Mouse (Mus musculus): ENCODE measurements around the gene Copa. TPM values are rescaled to one million over a fixed set of nuclear protein-coding genes. Genes with fewer than 3 reads are reported as not detected.

Gene Copa
- polyA plus RNA-seq, 1 experiment from 2014 or later = 201 TPM

DNA sequence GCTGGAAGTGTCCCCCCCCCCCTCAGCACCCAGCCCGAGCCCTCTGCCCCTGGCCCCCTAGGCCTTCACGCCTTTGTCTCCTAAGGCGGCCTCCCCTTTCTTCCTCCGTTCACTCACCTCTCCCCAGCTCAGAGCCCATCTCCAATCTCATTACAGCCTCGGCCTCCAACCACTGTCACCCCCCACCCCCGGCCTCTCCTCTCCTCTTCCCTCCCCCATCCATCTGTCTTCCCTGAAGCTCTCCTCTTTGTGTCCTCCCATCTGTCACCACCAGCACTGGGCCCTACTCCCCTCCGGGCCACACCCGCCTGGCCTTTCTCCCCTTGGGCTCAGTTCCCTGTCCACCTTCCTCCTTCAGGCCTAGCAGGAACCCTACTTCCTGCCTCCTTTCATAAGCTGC, 21.1 kb upstream of the Copa start:
- 19% methylated on average over 8 of the region's 8 CpGs for WGBS
- Histone ChIP-seq H3K9me3 (replicated peaks) (no peaks in the 10 kb centered on the region), H3K27me3 (ENCODE audit: low read depth, poor library complexity, severe bottlenecking) (peaks cover 21% of the 10 kb centered on the region), H3K4me1 (peaks cover 26% of the 10 kb centered on the region), H3K4me3 (no peak overlapping the region), H3K27ac (no peak overlapping the region), H3K36me3 (peaks cover 23% of the 10 kb centered on the region)
- DNase-seq (ENCODE audit: low spot score) = no peak

DNA sequence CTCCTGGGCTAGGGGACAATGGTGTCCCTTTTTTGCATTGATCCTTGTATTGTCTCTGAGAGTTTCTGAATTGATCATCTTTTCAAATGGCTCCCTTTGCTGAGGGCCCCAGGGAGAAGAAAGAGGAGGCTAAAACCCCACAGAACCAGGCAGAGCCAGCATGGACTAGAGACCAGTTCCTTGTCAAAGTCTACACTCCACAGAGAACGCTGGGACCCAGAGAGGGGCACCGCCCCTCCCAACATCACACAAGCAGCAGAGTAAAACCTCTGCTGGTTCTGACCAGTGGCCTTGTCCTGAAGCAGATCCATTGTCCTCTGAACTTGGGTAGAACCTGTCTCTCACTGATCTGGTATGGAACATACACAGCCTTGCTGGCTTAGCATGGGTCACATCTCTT, 20.2 kb upstream of the Copa start:
- no peak overlapping the region for H3K4me3 ChIP-seq
- H3K9me3 ChIP-seq (replicated peaks) = no peaks in the 10 kb centered on the region
- DNase-seq (ENCODE audit: low spot score) = no peak
- H3K27me3 ChIP-seq (ENCODE audit: low read depth, poor library complexity, severe bottlenecking) = peaks cover 12% of the 10 kb centered on the region
- H3K36me3 ChIP-seq = peaks cover 32% of the 10 kb centered on the region
- peaks cover 26% of the 10 kb centered on the region for H3K4me1 ChIP-seq
- no peak overlapping the region for H3K27ac ChIP-seq
- WGBS = 84% methylated on average over 2 of the region's 2 CpGs

DNA sequence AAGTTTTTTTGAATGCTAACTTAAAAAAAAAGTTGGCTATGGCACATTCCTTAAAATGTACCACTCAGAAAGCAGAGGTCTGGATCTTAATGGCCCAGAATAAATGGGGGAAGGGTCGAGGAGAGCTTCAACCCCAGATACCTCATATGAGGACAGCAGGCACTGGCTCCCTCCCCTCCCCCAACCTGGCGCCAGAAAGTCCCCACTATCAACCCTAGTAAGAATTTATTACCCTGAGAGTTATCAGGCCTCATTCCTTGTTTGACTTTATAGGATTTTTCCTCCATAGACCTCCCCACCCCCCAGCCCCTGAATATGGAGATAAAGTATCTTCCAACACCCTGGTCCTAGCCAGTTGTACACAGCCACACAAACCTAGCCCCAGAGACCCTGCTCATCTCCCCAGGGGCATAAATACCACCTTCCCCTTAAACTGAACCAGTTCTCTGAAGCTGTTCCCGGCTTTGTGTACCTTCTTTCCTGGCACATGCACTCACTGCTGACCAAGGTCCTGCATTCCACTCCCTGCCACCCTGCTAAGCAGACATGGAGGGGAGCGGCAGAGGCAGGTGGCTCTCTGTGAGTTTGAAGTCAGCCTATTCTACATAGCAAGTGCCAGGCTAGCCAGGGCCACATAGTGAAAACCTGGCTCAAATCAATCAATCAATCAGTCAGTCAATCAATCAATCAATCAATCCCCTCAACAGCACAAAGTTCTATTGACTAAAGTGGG, 18.9 kb upstream of the Copa start:
- Histone ChIP-seq H3K27me3 (ENCODE audit: low read depth, poor library complexity, severe bottlenecking) (no peaks in the 10 kb centered on the region), H3K36me3 (peaks cover 46% of the 10 kb centered on the region), H3K9me3 (replicated peaks) (no peaks in the 10 kb centered on the region), H3K4me3 (no peak overlapping the region), H3K4me1 (peaks cover 22% of the 10 kb centered on the region), H3K27ac (no peak overlapping the region)
- WGBS = 32% methylated on average over 4 of the region's 4 CpGs
- DNase-seq (ENCODE audit: low spot score) = no peak

DNA sequence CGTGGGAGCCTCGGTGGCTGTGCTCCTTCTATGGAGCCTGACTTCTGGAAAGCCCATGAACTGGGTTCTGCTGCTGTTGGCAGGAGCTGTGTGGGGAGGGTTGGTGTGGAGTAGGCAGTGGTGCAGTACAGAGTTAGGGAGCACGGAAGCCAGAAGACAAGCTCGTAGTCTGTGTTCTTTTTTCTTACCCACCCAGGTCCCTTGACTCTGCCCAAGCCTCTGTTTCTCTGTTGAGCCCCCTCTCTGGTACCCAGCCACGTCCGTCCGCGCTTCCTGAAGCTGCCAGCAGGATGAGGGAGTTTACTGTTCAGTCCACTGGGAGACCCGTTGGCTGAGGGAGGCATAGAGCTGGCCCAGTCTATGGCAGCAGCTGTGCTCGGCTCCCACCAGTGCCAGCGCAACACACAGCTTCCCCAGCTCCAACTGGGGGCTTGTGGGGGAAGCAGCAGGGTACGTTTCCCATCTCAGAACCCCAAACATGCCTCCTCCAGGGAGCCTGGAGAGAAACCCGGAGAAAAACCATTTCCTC, 17.7 kb upstream of the Copa start:
- no peaks in the 10 kb centered on the region for H3K9me3 ChIP-seq (replicated peaks)
- no peak for DNase-seq (ENCODE audit: low spot score)
- 79% methylated on average over 13 of the region's 13 CpGs for WGBS
- no peak overlapping the region for H3K4me3 ChIP-seq
- peaks cover 18% of the 10 kb centered on the region for H3K4me1 ChIP-seq
- H3K36me3 ChIP-seq = peaks cover 58% of the 10 kb centered on the region
- no peak overlapping the region; the same call in 1 of the 2 replicates for H3K27ac ChIP-seq
- no peaks in the 10 kb centered on the region for H3K27me3 ChIP-seq (ENCODE audit: low read depth, poor library complexity, severe bottlenecking)

DNA sequence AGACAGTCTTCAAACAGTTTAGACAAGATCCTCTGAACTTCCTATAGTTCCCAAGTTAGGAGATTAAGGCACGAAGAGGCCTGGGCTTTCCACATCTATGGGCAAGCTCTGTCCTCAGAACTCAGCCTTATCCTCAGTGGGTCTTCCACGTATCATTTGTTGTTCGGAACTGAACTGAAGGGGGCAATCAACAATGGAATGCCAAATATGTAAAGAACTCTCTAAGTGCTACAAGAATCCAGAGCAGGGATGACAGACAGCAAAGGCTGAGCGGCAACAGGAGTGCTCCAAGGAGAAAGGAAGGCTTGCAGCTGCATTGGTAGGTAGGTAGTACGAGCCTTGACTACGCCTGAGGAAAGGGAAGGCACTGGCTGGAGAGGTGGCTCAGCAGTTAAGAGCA, 12.1 kb upstream of the Copa start:
- no peak for DNase-seq (ENCODE audit: low spot score)
- 68% methylated on average over 6 of the region's 6 CpGs for WGBS
- Histone ChIP-seq H3K4me3 (no peak overlapping the region), H3K36me3 (peaks cover 100% of the 10 kb centered on the region), H3K4me1 (no peaks in the 10 kb centered on the region), H3K27me3 (ENCODE audit: low read depth, poor library complexity, severe bottlenecking) (no peaks in the 10 kb centered on the region), H3K9me3 (replicated peaks) (no peaks in the 10 kb centered on the region), H3K27ac (no peak overlapping the region)

DNA sequence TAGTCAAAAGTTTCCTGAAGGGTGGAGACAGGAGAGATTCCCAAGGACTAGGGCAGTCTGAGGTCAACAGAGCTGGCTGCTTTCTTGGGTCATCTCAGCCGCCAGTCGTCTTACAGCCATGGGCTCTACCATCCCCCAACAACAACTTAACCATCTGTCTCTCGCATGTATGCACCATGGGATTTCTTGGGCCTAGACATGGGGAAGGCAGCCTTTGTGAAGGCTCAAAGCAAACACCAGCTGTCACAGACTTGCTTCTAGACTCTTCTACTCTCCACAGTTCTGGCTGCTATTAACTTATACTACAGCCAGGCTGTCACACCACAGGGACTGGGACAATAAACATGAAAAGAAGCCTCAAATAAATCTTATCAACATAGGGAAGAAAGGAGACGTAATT, 10.8 kb upstream of the Copa start:
- peaks cover 100% of the 10 kb centered on the region for H3K36me3 ChIP-seq

DNA sequence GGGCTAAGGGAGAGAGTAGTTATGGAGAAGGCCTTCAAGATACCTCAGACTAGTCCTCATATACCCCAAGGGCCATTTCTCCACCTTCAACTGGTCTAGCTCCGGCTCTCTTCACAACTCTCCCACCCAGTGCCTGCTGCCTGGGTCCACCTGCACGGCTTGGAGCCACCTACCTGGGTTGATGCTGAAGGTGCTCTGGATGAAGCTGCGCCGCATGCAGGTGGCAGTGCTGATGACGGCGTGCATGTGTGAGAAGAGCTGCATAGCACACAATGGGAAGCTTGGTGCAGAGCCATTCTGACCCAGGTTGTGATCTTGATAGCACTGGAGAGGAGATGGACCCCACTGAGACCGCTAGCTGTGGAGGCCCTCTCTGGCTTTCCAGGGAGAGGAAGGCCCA, 9.7 kb upstream of the Copa start:
- WGBS = 96% methylated on average over 7 of the region's 7 CpGs
- DNase-seq (ENCODE audit: low spot score) = no peak
- Histone ChIP-seq H3K27ac (no peak overlapping the region), H3K9me3 (replicated peaks) (no peaks in the 10 kb centered on the region), H3K27me3 (ENCODE audit: low read depth, poor library complexity, severe bottlenecking) (no peaks in the 10 kb centered on the region), H3K4me3 (no peak overlapping the region), H3K36me3 (peaks cover 100% of the 10 kb centered on the region), H3K4me1 (no peaks in the 10 kb centered on the region)

More for the DNA sequence above, 10.8 kb upstream of the Copa start:
- H3K4me1 ChIP-seq = no peaks in the 10 kb centered on the region
- H3K27me3 ChIP-seq (ENCODE audit: low read depth, poor library complexity, severe bottlenecking) = no peaks in the 10 kb centered on the region
- H3K27ac ChIP-seq = no peak overlapping the region
- no peaks in the 10 kb centered on the region for H3K9me3 ChIP-seq (replicated peaks)
- no peak for DNase-seq (ENCODE audit: low spot score)
- WGBS = 78% methylated on average over 4 of the region's 4 CpGs
- no peak overlapping the region for H3K4me3 ChIP-seq

DNA sequence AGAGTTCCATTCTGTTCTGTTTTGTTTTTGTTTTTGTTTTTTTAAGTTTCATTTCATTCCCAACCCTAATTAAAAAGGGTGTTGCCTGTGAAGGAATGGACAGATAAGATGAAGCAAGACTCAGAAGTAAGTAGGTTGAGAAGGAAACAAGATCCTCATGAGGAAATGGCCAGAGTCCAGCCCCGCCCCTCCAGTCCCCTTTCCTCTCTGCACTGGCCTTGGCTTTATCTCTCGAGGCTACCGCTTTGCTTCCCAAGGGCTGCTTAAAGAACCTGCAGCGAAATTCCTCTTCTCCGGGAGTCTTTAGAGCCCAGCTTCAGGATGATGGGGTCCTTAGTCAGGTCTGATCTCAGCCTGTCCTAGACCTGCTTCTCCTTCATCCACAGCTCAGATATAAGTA, 4.3 kb upstream of the Copa start:
- Histone ChIP-seq H3K27me3 (ENCODE audit: low read depth, poor library complexity, severe bottlenecking) (no peaks in the 10 kb centered on the region), H3K4me3 (no peak overlapping the region), H3K36me3 (peaks cover 76% of the 10 kb centered on the region), H3K9me3 (replicated peaks) (no peaks in the 10 kb centered on the region), H3K27ac (no peak overlapping the region), H3K4me1 (peaks cover 6% of the 10 kb centered on the region)
- no peak for DNase-seq (ENCODE audit: low spot score)
- 83% methylated on average over 5 of the region's 5 CpGs for WGBS

DNA sequence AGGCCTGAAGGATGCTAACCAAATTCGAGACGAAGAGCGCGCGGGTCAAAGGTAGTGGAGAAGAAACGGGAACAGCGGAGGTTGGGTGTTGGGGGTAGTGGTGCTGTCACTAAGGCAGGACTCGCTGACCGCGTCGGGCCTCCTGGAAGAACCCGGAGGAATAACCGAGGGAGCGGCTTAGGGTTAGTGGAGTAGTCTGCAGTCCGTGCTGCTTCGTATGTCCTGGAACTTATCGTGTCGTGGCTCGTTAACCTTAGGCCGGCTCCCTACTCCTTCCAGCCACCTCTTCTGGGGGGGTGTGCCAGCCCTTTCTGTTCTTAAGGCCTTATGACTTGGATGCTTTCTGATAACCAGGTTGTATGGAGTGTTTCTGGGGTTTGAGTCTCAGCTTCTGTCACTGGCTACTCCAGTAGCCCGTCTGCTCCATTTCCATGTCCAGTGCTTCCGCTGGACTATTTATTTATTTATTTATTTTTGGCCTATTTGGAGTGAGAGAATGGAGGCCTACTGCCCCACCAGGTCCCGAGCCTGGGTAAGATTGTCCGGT, 643 bp downstream of the Copa start:
- Histone ChIP-seq H3K27ac (peak overlapping the region; percentile 89), H3K36me3 (peaks cover 34% of the 10 kb centered on the region), H3K4me1 (peaks cover 16% of the 10 kb centered on the region), H3K27me3 (ENCODE audit: low read depth, poor library complexity, severe bottlenecking) (no peaks in the 10 kb centered on the region), H3K9me3 (replicated peaks) (no peaks in the 10 kb centered on the region), H3K4me3 (peak overlapping the region; percentile 88)
- DNase-seq (ENCODE audit: low spot score) = no peak
- WGBS = 3% methylated on average over 24 of the region's 24 CpGs

DNA sequence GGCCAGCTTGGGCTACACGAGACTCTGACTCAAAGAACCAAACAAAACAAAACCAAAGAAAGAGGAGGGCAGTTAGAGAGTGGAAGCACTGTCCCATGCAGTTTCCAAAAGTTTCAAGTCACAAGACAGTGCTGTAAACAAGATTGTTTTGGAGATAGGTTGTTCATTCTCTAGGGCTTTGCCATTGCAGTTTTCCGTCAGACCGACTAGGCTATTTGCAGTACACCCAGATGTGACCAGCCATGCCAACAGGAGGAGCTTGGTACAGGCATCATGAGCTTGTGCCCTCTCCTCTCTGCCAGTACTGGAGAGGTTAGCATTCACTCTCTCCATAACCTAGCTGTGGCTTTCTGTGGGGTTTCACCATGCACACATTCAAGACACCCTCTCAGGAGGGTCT, 11.2 kb downstream of the Copa start:
- 90% methylated on average over 3 of the region's 3 CpGs for WGBS
- Histone ChIP-seq H3K4me3 (no peak overlapping the region), H3K27ac (no peak overlapping the region), H3K9me3 (replicated peaks) (no peaks in the 10 kb centered on the region), H3K27me3 (ENCODE audit: low read depth, poor library complexity, severe bottlenecking) (no peaks in the 10 kb centered on the region), H3K36me3 (peaks cover 97% of the 10 kb centered on the region), H3K4me1 (no peaks in the 10 kb centered on the region)
- no peak for DNase-seq (ENCODE audit: low spot score)

DNA sequence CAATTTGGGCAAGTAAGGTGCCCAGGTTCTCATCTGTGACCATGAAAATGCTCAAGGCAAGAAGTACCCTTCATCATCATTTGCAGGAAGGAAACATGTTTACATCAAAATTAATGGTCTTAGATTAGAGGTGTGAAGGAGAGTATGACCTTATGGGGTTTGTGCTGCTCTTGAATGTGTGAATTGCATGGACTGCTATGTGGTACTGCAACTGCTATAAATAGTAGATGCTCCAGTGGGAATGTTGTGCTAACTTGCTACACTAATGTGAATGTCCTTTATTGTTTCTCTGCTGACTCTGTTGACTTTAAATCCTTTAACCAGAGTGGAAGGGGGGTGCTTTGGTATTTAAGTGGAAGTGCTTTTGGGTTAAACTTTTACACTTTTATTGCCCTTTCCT, 12.0 kb downstream of the Copa start:
- Histone ChIP-seq H3K27ac (no peak overlapping the region), H3K36me3 (peaks cover 94% of the 10 kb centered on the region), H3K4me3 (no peak overlapping the region), H3K4me1 (no peaks in the 10 kb centered on the region), H3K27me3 (ENCODE audit: low read depth, poor library complexity, severe bottlenecking) (no peaks in the 10 kb centered on the region), H3K9me3 (replicated peaks) (no peaks in the 10 kb centered on the region)
- no peak for DNase-seq (ENCODE audit: low spot score)

DNA sequence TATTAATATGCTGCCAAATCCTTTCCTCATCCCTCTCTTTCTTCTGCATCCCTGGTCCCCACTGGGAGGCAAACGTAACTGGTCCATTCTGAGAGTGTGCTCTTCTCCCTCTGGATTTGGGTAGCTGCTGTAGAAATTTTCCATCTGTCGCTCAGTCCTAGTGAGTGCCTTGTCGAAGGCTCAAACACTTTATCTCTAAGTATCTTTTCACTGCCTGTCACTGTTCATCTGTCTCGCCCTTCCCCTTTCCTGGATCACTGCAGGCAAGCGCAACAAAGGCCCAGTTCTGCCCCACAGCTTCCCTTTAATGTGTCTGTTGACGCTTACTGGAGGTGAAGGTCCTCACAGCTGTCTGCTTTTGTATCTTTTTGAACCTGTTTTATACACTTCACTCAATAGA, 12.9 kb downstream of the Copa start:
- Histone ChIP-seq H3K36me3 (peaks cover 94% of the 10 kb centered on the region), H3K9me3 (replicated peaks) (no peaks in the 10 kb centered on the region), H3K4me1 (no peaks in the 10 kb centered on the region), H3K27ac (no peak overlapping the region), H3K27me3 (ENCODE audit: low read depth, poor library complexity, severe bottlenecking) (no peaks in the 10 kb centered on the region), H3K4me3 (no peak overlapping the region)
- DNase-seq (ENCODE audit: low spot score) = no peak
- 88% methylated on average over 6 of the region's 6 CpGs for WGBS

DNA sequence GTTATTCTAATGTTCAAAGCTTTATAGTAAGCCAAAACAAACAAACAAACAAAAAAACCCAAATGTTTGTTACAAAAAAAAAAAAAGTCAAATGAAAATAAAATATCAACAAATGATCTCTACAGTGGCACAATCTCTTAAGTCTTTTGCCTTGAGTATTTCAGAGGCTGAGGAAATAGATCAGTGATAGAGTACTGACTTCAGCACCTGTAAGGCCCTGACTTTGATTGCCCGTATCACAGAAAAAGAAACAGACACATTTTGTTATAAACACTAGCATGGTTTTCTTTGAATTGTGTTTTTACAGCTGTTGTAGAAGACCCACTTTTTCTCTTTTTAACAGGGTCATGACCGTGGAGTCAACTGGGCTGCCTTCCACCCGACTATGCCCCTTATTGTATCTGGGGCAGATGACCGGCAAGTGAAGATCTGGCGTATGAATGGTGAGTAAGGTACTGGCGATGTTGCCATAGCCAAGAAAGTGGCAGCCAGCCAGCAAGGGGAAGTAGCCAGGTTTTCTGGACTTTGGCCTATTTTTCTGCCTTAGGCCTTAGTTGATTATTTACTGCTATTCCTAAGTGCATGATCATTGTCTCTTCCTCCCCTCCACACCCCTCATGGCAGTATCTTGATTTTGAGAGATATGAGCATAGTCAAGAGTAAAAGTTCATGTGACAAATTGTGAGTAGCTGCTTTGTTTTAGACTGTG, 17.1 kb downstream of the Copa start:
- Histone ChIP-seq H3K27ac (no peak overlapping the region), H3K27me3 (ENCODE audit: low read depth, poor library complexity, severe bottlenecking) (no peaks in the 10 kb centered on the region), H3K36me3 (peaks cover 94% of the 10 kb centered on the region), H3K4me3 (no peak overlapping the region), H3K9me3 (replicated peaks) (no peaks in the 10 kb centered on the region), H3K4me1 (no peaks in the 10 kb centered on the region)
- 94% methylated on average over 6 of the region's 6 CpGs for WGBS
- DNase-seq (ENCODE audit: low spot score) = no peak

Measured in limb, embryonic 10.5 days (tissue).